Mouse (Mus musculus) lung, adult 18-20 months (tissue): ENCODE measurements at regions not wholly inside any gene's neighbourhood (a gene's known extent, or its start where the extent isn't known, plus 50 kb on each side); places are given as distances from the start of the nearest gene placed in this dataset.
A peak's percentile ranks its signal among the peaks of the same experiment; 100 is the strongest.

Source experiments
- DNase-seq, 2 experiments: peaks; one replicate each; pipeline ENCODE4 v3.0.0; 2022; ENCODE audit warnings: mixed read lengths in 2 of 2

DNA sequence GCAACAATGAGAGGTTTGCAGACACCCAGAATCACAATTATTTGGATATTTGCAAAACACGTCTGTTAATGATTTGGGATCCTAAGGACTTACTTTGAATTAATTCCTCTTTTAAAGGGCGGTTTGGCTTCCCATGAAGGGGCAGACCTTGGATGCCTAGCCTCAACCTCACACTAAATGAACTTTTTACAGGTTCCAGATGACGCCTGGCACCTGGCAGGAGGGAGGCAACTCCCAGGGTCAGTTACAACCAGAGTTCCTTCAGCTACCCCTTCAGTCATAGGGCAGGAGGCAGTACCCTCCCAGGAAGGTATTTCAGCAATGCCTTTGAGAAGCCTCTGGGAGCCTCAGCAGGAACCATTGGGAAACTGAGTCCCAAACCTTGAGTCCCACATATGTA lies 57.9 kb upstream of the Stx18 start:
- DNase-seq: no peak

DNA sequence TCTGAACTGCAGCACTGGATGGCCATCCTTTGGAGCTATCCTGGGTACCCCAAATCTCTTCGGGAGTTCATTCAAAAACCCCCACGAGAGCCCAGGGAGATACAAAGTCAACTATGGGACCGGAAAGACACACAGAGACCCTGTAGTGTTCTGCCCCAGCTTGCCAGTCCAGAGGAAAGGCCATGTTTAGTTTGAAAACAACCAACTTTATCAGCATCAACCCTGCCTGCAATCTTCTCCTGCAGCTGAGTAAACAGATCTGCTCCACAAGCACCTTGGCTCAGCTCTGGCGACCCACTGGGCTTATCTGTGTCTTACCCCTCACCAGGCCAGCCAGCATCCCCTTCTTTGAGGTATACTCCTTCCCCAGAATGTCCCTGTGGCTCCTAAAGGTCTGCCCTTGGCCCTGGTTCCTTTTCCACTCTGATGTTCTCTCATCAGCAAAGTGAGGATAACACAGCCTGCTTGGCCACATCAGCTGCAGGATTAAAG lies 61.6 kb upstream of the Stx18 start:
- no peak for DNase-seq

DNA sequence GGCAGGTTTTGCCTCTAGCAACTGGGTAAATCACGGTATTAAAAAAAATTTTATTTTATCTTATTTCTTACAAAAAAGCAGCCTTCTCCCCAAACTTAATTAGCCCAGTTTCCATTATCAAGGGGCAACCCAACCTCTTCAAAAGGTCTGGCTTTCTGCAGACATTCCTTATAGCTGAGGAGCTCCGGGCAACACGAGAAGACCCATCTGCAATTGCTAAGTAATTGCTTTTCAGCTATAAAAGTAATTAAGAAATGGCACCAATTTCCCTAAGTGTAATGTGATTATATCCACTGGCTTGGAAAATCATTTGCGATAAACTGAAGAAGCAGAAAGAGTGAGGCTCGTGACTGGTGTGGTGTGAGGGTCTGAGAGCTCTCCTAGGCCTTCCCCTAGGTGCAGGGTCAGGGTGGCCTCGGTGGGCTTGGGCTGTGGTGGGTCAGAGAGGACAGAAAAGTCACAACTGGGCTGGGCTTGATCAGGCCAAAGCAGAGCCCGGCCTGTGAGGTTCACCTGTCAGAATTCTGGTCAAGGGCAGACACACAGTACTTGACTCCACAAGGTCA lies 65.5 kb upstream of the Stx18 start:
- DNase-seq: no peak

DNA sequence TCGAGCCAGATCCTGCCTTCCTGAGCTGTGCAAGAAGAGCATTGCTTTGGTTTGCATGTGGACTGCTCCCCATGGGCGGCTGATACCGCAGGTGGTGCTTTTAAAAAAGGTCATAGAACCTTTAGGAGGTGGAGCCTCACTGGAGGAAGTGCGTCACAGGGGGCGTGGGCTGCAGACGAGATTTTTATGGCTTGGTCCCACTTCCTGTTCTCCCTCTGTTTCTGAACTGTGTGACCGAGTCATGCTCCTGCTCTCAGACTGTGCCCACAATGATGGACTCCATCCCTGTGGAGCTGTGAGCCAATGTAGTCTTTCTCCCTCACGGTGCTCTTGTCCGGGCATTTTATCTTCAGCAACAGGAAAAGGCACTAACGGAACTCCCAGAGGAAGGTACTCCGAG lies 66.8 kb upstream of the Stx18 start:
- no peak for DNase-seq

DNA sequence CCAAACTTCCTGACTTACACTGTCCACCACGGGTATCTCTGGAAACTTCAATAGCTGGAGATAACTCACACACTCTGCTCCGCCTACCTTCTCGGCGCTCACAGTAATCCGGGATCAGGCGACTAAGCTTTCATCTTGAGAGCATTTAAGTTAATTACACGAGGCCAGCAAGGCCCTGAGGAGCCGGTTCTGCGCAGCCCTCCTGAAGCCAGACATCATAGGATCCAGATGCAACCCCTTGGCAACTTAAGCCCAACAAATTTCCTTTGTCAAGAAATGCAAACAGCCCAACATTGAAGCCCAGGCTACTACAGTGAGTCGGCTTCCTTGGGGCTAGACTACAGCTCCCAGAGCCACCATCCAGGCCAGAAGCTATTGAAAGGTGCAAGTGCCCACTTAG lies 69.9 kb upstream of the Stx18 start:
- no peak for DNase-seq

DNA sequence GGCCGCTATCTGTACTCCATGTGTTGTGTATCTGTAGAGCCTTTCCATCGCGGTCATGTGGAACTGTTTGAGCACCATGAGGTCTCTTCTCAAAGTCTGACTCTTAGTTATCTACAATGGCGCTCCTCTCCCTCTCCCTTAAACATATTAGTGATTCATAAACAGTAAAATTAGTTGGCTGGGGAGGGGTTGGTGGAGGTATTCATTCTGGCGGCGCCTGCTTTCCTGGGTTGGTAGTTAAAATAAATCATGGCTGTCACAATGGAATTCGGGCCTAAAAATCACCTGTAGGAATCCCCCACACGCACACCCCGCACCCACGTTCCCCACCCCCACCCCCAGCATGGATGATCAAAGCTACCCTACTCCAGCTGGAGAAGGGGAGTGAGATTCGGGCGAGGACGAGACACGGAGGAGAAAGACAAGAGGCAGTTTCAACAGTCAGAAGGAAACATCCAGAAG lies 70.6 kb upstream of the Stx18 start:
- DNase-seq: no peak

DNA sequence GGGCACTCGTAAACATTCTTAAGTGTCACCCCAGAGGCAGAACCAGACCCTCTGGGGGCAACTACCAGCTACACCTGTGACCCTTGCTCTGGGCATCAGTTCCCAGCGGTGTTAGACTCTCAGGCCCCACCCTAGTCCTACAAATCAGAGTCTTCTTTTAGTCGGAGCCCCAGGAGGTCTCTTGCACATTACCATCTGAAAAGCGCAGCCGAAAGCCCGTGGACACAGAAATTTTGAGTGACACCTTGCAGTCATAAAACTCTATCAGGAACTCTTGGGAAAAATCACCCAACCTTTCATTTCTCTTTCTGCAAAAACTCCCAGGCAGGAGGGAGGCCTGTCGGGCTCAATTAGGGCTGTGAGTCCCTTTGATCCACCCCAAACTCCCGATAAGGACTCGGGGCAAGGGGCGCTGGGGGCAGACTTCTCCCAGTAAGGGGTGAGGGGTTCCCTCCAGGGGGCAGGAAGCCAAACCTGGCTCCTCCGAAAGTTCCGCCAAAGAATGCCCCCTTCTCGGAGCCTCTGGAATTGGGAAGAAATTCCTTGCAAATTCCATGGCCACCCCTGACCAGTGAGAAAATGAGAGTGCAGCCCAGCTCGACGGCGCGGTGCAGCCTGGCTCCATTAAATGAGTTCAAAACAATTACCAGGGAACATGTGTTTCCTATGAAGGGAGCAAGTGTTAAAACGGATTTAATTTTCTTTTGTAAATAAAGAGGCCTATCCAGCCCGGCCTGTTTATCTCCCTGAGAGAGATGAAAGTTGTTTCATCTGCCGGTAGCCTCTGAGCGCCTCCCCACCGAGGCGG lies 71.2 kb upstream of the Stx18 start:
- no peak for DNase-seq

DNA sequence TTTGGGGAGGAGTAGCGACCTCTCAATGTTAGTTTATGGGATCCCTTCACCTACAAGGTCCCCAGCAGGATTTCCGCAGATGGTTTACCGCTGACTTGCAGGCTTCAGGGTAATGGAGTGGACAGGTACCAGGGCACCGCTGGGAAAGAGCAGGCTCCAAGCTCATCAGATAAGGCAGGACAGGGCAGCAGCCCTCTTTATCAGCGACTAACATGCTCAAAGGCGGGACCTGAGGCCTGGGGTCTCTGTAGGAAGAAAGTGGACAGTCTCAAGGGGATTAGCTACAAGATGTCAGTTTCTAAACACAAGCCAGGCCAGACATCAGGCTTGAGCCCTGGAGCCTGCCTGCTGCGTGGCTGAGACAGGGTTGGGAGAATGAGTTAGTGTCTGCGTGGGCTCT lies 74.9 kb upstream of the Stx18 start:
- no peak for DNase-seq

DNA sequence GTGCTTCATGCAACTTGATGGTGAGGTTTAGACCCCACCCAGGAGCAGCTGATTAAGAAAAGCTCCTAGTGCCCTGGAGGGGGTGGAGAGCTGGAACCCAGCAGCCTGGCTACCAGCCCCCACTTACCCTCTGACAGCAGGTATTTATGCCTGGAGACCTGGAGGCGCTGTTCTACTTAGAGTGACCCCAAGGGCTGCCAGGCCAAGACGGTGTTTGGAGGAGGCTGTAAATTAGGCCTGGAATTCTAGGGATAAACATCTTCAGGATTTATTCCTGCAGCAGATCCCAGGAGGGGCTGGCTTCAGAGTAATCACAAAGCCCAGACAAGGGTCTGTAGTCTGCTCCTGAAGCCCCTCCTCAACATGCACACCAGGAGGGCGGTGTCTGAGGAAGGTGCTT lies 76.0 kb upstream of the Stx18 start:
- DNase-seq: no peak

DNA sequence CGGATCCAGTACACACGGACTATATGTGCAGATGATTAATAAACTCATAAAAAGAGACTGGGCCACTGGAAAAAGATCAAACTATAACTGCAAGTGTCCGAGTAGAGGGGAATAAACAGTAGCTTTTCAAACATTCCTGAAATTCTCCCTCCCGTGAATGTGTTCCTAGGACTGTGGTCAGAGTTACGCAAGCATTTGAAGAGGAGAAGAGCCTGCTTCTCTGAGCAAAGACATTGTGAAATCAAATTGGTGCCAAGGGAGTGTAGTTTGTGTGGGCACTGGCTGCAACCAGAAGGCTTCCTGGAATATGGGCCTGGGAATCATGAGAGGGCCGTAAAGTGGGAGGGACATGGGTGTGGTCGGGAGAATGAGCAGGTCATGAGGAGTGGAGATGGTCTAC lies 78.3 kb upstream of the Stx18 start:
- DNase-seq: peak; percentile 45 to 76

DNA sequence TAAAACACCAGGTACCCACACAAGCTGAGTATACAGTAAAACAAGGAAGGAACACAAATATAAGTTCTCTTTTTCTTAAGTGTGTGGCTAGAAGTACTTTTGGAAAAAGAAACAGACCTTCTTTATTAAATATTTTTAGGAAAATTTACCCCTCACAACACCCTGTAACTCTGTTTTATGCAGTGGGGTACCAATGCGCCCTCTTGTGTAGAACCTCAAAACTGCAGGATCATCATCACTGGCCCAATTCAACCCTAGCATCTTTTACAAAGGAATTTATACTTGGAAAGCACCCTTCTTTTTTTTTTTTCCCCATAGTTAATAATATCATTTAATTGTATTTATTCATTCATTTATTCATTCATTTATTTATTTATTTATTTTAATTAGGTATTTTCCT lies 86.4 kb upstream of the Stx18 start:
- no peak for DNase-seq

DNA sequence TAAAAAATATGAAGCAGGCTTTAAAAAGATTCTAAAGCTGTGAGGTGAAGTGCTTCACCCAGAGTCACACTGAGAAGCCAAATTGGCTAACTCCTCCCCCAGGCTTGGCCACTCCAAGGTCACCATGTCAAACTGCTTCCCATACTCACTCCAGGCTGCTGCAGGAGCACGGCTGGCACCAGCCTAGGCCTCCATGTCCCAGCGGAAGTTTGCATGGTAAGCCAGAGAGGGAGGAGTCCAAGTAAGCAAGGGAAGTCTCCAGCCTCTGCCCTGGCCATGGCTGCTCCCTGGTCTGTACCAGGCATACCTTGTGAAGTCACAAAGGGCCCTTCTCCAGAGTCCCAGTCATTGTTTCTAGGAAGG lies 105.8 kb upstream of the Stx18 start:
- DNase-seq: no peak

DNA sequence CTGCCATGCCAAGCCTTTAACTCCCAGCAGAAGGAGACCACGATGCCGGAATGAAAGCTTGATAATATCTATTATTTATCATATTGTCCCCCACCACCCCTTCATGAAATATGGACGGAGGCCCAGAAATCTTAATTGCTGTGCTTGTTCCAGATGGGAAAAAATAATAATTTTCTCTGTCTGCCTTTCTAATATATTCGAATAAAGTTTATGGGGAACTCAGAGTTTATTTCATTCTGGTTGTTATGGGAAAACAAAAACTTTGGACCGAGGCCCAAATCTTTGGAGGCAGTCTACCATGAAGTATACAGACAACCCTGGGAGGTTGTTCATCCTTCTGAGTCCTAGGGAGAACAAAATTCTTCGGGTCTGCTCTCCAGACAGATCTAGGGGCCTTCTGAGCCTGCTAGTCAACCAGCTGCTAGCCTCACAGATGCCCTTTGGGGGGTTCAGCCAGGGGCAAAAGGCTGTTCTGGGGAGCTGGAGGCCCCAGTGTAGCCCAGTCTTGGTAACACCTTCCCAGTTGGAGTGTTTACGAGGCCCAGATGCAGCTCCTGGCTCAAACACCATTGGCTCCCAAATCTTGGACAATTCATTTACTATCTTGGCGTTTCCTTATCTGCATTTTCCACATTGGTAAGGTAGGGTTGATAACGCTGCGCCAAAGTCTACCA lies 106.3 kb upstream of the Stx18 start:
- DNase-seq: no peak

DNA sequence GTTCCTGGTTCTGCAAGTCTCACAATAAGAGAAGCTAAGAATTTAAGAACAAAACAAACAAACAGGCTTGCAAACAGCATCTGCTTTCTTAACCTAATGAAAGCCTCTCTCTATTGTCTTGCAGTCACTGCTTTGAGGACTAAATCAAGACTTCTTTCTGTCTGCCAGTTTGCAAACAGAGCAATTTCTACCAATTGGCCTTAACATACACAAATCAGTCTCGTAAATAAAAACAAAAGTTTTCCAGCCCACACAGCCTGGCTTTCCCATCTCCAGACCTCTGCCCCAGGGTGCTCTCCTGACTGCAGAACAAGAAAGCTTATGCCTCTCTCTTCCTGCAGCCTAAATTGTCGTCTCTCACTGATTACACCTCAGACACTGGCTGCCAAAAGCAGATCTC lies 96.1 kb upstream of the Msx1 start:
- no peak for DNase-seq

DNA sequence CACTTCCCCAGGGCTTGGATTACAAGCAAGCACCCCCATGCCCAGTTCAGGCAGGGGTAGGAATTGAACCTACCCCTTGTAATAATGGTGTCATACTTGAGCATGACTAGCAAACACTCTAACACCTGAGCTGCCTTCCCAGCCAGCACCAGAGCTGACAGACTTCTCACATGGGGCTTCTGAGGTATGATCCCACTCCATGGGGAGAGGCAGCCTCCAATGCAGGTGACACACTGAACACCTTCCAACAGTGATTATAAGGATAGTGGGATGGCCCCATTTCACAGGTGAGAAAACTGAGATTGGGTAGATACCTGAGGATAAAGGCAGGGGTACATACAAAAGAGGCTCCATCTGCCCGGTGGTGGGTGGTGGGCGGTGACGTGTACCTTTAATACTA lies 94.7 kb upstream of the Msx1 start:
- DNase-seq: no peak

DNA sequence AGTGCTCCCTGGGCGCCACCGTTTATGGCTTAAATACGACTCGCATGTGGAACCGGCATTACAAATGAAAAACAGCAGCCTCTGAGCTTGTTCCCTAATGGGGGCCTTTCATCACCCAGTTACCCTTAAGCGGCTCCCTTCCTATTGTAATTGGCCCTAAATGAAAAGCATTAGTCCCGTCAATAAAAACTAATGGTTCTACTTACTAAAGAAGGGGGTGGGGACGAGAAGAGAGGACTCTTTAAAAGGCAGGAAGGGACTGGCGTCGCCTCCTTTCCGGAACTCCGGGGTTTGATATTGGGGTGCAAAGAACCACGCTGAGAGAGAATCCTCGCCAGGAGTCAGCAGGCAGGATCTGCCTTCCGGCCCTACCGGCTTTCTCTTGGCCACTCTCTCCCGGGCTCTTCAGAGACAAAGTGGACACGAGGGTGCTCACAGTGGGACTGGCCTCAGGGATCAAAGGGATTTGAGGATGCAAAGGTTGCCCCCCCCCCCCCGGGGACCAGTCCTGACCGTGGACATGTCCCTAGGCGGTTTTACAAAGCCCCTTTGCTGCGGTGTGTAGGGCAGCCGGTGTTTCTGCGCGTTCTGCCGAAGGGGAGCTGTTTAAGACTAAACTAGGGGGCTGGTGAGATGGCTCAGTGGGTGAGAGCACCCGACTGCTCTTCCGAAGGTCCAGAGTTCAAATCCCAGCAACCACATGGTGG lies 93.8 kb upstream of the Msx1 start:
- DNase-seq: no peak

DNA sequence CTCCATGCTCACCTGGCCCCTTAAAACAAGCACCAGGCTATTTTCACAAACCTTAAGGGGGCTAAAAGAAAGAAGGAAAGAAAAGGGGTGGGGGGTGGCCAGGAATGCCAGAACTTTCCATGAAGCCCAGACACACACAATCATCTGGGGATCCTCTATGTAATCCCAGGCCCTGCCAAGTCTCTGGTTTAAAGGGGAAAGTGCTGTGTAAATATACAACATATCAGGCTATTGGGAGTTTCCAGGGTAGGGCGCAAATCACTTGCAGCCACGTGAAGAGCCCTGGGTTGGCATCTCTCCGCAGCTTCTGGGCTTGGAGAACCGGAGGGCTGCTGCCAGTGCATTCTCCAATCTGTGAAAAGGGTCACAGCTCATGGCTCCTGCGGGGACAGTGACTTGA lies 92.8 kb upstream of the Msx1 start:
- DNase-seq: no peak

DNA sequence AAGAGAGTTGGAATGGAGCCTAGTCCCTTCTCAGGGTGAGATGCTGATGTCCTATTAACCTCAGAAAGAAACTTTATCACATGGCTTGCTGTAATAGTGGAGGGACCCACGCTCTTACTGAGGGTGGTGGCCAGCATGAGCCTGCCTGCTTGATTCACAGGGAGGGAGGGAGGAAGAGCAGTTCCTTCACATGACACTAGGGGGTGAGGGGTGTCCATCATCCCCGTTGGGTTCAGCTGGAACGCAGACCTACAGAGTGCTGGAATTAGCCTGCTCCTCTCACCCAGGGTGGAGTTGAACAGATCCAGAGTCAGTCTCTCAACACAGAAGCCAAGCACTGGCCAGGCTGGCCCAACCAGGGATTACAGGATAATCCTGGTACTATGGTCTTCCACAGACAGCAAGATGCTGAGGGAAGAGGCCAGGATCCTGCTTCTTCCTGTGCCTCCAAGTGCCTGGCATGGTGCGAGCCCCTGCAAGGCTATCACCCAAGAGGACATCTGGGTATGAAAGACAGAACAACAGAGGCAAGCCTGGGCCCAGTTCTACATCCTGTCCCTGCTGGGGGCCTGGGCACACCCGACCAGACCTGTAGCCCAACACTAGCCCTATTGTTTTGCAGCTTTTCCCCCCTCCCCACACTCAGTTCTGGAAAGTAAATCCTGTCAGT lies 80.4 kb upstream of the Msx1 start:
- no peak for DNase-seq

DNA sequence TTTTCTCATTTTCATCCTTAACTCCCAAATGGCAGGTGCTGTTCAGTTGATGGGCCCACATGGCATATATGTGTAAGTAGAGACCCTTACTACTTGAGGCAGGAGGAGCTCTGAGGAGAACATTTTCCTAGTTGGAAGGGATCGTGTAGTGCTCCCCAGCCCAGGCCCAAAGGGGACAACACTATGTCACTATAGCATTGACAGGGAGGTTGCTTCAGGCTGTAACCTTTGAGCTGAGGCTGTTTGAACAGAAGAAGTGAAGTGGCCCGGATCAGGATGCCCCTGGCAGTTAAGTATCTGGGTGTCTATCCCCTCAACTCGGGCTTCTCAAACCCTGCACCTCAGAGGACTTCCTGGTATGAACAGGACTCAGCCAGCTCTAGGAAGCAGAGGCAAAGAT lies 79.5 kb upstream of the Msx1 start:
- no peak for DNase-seq

DNA sequence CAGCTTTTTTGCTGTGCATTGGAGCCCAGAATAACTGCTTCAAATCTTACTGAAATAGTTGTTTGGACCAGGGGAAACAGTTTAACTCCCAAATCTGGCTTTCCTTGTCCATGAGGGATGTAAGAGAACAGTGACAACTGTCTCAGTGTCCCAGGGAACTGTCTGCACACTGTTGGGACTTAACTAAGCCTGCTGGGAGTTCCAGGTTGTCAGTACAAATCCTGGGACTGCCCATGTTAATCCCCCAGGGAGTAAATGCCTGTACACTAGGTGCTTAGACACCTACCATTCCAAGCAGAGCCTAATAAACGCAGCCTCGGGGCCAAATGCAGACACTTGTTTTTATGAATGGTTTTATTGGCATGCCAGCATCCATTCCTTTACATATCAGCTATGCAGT lies 78.4 kb upstream of the Msx1 start:
- DNase-seq: no peak

DNA sequence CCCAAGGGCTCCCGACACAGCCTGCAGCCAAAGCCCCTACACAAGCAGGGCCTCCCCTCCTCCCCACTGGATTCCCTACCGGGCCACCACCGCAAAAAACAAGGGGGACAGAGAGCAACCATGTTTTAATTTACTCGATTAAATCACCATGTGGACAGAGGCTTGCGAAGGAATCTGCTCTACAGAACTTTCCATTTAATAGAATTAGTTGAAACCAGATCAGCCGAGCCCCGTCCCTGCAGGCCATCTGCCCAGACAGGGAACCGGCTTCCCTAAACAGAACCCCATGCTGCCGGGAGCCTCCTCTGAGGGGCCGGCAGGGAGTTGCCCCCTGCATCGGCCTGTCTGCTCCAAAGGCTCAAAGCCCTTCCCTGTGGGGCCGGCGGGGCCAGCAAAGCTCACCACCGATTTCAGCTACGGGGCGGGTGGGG lies 77.5 kb upstream of the Msx1 start:
- no peak for DNase-seq

DNA sequence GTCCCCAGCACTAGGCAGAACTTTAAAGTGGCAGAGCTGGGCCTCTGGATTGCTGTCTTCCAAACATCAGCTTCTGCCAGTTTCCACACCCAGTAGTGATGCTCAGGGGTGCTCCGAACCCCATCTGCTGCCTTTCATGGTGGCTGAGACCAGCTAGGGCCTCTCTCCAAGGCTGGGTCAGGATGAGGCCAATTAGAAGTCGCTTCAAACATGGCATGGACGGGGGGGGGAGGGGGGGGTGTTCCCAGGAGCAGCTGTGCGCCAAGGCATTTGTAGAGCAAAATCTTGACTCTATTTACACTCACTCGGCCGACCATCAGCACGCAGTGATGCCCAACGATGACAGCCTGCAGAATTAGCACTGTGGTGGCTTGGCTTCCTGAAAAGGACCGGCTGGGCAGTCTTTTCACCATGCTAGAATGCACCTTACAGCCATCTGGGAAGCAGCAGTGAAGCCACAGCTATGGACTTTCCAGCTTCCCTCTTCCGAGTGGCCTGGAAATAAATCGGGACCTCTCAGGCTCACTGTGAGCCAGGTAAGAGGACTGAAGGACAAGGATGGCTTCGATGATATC lies 73.7 kb upstream of the Msx1 start:
- DNase-seq: no peak

DNA sequence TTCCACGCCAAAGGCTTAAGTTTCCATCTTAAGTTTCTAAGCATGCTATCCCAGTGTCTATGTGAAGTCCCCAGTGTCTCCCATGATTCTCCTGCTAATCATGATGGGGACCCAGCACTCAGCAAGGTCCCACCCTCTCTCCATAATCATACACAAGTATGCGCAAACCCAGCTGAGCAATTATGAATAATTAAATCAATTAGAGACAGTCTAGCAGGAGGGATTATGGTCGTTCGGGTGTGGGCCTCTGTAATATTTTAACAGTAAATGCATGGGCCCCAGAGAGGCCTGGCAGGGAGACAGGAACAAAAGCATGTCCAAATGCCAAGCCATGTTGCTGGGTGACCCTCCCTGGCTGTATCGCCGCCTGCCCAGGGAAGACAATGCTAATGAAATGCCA lies 73.1 kb upstream of the Msx1 start:
- no peak for DNase-seq
